Mouse (Mus musculus) right cerebral cortex, adult 2 months (tissue): ENCODE measurements around the gene Gtf2h3.
"Not testable (repeated sequence)": the region's sequence is repeated elsewhere in the genome, so short reads cannot be mapped to it uniquely, and the experiment has no call there.

Experiments used
- DNase-seq, 2 experiments: peaks; one replicate each; pipeline ENCODE4 v3.0.0; 2021 to 2022; ENCODE audit warnings: low spot score in 2 of 2

Gene Gtf2h3

DNA sequence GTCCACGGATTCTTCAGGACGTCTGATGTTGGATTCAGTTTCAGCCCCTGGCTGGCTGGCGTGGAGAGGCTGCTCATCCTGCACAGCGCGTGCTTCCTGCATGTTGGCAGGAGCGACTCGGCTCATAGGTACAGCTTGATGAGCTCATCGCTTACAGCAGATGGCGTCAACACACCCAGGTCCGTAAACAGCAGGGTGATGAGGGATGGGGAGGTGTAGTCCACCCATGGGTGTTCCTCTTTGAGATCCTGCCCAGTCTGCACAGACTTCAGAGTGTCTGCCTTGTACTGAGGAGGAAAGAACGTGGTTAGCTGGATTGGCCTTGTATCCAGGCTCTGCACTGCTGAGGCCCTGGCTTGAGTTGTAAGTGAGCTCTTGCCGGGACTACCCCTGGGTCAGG, 7.9 kb upstream of the Gtf2h3 start:
- DNase-seq, result peak; percentile 67 to 72

GRCm38 (mm10) chr5:124575467-124575866, 3.5 kb upstream of the Gtf2h3 start:
- DNase-seq, result no peak

DNA sequence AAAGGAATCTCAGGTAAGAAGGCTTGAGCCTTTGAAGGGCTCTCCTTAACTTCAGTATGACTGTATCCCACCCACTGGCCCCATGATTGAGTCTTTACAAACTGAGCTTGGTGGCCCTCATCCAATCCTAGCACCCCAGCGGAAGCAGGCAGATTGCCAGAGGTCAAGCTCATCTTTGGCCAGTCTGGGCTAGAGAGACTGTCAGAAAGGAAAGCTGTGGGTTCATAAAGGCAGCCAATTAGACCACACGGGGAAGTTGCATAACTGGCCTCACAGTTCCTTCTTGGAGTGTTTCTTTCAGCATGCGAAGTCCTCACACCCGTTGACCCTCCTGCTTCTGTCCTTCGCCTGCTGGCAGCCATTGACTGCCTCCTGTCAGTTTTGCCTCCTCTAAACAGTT, 3.6 kb downstream of the Gtf2h3 start:
- no peak for DNase-seq

- DNase-seq, result no peak
Measured at GRCm38 (mm10) chr5:124592768-124593167, 13.8 kb downstream of the Gtf2h3 start.

- DNase-seq, result peak; percentile 95 to 97
Measured at GRCm38 (mm10) chr5:124598224-124599174, 19.6 kb downstream of the Gtf2h3 start.

- DNase-seq, result not testable (repeated sequence)
Measured at GRCm38 (mm10) chr5:124599726-124600125, 20.8 kb downstream of the Gtf2h3 start.

- peak; percentile 55 to 65 for DNase-seq
Measured at GRCm38 (mm10) chr5:124602349-124602748, 23.4 kb downstream of the Gtf2h3 start.

- DNase-seq, result no peak
Measured at GRCm38 (mm10) chr5:124604296-124604695, 25.4 kb downstream of the Gtf2h3 start.

- no peak for DNase-seq
Measured at GRCm38 (mm10) chr5:124605041-124605622, 26.2 kb downstream of the Gtf2h3 start.

GRCm38 (mm10) chr5:124610965-124611364, 32.0 kb downstream of the Gtf2h3 start:
- DNase-seq, result no peak

DNA sequence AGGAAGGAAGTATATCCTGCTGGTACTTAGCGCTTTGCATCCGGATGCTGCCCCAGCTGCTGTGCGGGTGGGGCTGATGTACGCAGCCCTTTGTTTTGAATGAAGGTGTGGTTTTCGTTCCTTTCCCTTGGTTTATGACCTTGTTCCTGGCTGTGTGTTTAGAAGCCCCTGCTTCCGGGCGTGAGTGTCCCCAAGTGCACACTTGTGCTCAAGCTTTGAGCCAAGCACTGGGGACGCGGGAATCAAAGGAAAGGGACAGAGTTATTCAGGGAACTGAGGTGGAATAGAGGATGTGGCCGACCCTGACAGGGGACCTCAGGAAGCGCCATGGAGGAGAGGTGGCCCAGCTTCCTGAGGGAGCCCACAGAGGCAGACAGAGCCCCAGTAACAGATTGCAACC, 35.8 kb downstream of the Gtf2h3 start:
- no peak for DNase-seq

DNA sequence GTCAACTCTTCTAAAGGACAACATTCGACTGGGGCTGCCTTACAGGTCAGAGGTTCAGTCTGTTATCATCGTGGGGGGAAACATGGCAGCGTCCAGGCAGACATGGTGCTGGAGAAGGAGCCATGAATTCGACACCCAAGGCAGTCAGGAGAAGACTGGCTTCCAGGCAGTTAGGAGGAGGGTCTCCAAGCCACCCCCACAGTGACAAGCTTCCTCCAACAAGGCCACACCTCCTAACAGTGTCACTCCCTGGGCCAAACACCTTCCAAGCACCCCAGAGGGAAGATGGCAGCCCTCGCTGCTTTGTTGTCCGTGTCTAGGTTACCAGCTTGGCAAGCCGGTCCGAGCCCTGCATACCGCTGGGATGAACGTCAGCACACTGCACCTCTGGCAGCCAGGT, 39.8 kb downstream of the Gtf2h3 start:
- DNase-seq, result no peak

- DNase-seq, result peak in 1 of 2 experiments; percentile 26
Measured at GRCm38 (mm10) chr5:124621362-124621761, 42.4 kb downstream of the Gtf2h3 start.

DNA sequence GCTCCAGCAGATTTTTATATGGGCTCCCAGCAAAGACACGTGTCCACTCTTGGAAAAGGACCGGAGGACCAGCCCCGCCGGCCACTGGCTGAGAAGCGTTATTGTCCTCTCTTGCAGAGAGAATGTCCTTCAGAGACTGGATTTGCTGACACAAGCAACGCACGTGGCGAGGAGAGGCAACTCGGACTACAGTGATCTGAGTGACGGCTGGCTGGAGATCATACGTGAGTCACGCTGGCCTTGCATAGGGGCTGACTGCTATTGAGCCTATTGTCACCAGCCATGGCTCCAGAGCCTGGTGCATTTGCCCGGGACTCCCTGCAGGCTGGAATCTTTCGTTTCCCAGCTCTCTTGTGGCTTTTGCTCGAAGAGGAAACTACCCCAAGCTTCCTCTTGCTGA, 44.0 kb downstream of the Gtf2h3 start:
- DNase-seq, result no peak

- DNase-seq, result no peak
Measured at GRCm38 (mm10) chr5:124624291-124624690, 45.4 kb downstream of the Gtf2h3 start.

DNA sequence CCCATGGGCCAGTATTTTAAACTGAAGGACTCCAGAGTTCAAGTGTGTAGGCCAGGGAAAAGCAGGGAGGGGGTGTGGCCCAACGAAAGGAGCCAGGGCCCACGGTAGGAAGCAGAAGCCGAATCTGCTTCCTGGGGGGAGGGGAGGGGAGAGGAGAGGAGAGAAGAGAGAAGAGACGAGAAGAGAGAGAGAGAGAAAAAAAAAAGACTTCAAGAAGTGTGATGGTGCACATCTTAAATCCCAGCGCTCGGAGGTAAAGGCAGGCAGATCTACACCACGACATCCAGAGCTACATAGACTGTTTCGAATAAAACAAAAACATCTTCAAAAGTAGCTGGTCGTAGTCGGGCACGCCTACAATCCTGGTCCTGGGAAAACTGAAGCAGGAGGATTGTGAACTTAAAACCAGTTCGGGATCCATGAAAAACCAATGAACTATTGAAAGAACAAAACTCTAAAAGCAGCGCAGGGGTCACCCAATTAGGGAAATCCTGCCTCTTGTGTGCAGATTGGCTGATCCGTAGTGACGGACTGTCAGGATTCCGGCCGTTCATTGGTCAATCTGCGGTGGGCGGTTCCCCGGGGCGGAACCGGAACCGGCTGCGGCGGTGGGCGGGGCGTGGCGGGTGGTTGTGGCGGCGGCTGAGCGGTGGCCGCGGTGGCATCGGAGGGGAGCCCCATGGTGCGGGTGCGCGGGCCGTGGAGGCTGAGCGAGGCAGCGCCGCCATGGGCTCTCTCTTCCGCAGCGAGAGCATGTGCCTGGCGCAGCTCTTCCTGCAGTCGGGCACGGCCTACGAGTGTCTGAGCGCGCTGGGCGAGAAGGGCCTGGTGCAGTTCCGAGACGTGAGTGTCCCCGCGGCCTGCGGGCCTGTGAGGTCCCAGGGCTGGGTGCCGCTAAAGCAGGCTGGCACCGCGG, 49.8 kb downstream of the Gtf2h3 start, which contains the start of gene Atp6v0a2:
Atp6v0a2 (plus strand) TSS at position 129 of the 916 bp plus-strand sequence.
- DNase-seq, result peak; percentile 94 to 95

DNA sequence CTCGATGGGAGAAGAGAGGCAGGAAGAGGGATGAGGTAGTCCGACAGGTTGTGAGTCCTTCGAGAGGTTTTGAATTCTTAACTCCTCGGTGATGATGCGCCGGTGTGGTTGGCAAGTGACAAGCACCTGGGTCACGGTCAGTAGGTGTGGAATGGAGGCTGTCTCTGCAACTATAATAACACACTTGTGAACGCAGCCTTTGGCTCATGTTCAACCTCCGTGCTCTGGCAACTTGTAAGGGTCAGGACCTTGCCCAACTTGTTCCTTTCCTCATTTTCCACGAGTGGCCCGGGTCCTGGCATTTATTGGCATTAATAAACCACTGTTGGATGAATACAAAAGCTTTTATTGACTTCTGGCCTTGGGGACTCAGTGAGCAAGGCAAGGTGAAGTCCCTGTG, 50.7 kb downstream of the Gtf2h3 start:
- DNase-seq, result peak in 1 of 2 experiments; percentile 13

DNA sequence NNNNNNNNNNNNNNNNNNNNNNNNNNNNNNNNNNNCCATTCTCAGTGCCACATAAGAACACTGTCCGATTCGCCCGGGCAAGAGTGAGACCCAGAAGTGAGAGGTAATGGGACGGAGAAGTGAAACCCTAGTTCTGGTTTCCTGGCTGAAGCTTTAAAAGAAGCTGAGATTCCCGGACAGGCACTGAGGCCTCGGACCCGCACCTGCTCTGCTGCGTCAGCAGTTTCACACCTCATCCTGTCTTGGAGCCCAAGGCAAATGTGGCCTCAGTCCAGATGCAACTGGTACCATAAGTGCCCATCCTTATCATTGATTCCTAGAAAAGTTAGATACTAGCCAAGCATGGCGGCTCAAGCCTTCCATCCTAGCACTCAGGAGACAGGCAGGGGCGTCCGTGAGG, 52.7 kb downstream of the Gtf2h3 start:
- DNase-seq, result no peak

DNA sequence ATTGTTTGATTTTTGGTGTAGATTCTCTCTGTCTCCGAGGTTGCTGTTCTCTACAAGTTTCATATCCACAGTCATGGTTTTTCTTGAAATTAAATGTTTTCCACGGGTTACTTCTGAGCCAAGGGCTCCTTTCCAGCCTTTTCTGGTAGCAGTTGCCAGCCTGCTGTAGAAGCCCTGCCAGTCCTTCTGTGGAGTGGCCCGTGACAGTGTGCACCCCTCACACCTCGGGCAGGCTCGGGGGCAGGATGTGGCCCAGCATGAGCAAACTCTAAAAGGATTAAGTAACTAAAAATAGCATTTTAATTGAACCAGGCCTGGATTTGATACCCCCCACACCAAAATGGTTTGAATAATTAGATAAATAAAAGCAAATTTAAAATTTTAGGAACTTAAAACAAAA, 53.5 kb downstream of the Gtf2h3 start:
- no peak for DNase-seq

DNA sequence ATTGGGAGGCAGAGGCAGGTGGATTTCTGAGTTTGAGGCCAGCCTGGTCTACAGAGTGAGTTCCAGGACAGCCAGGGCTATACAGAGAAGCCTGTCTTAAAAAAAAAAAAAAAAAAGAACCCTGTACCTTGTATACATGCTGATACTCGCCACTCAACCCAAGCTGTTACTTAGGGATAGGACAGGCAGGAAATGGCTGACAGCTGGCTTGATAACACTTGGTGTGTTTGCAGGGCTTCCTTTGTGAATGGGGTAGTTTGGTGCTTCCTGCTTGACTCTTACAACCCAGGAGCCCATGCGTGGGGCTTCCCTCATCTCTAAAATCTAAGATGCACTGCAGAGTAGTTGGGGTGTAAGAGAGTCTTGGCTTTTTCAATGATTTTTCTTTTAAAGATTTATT, 54.5 kb downstream of the Gtf2h3 start:
- no peak for DNase-seq

DNA sequence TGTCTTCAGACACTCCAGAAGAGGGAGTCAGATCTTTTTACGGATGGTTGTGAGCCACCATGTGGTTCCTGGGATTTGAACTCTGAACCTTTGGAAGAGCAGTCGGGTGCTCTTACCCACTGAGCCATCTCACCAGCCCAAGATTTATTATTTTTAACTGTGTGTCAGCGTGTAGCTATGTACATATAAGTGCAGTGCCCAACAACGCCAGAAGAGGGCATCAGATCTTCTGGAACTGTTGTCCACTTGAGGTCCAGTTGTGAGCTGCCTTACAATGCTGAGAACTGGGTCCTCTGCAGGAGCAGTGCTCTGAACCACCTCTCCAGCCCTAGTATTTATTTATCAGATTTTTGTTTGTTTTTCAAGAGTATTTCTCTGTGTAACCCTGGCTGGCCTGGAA, 56.1 kb downstream of the Gtf2h3 start:
- DNase-seq, result peak in 1 of 2 experiments; percentile 29

GRCm38 (mm10) chr5:124636139-124636538, 57.2 kb downstream of the Gtf2h3 start:
- no peak for DNase-seq
